ENCODE assay signal across 8 mouse cellular contexts in the genomic region with DNA sequence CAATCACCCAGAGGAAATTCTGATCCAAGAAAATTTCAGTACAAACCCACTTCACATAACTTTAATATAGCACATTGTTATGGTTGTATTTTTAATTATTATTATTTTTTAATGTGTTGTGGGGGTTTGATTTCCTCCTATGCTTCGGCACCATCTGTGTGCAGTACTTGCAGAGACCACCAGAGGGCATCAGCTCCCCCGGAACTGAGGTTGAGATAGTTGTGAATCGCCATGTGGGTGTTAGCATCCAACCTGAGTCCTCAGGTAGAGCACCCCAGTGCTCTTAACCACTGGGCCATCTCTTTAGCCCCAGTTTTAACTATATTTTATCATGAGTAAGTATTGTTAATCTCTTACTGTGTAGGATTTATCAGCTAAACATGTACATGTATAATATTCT.
DNase-seq lines count a peak whose midpoint lies in the region; ATAC-seq lines count a peak whose summit lies in the region.

No protein-coding gene starts in this region.

- no peak for ATAC-seq in frontal cortex, adult (ENCODE audit: low TSS enrichment)
- ATAC-seq in cerebellum, adult (ENCODE audit: insufficient number of reproducible peaks, low FRiP score, low TSS enrichment), result no peak

- DNase-seq in embryo, embryonic 10.5 days (ENCODE audit: low spot score), result peak; percentile 21
- no peak for DNase-seq in embryo, embryonic 9.5 days (ENCODE audit: extremely low spot score)
- DNase-seq in retina, embryonic 14.5 days (ENCODE audit: low spot score), result peak; percentile 8
- DNase-seq in retina, postnatal 1 day, result no peak
- peak; percentile 79 for DNase-seq in induced T-regulatory cell, adult 2 months (ENCODE audit: low read depth)
- DNase-seq in spleen, postnatal 10 days (ENCODE audit: low spot score in 2 of 2), result peak; percentile 21 to 65

Comparison
In these comparisons a context has a peak if more than half of its experiments do, and no peak if none do; other contexts are left out.
1. DNase-seq: peak in embryo, embryonic 10.5 days (single experiment), retina, embryonic 14.5 days (single experiment), induced T-regulatory cell, adult 2 months (single experiment) and spleen, postnatal 10 days (2 of 2); none in embryo, embryonic 9.5 days (single experiment) and retina, postnatal 1 day (single experiment).